Mouse (Mus musculus) G1E (cell line): ENCODE data around the gene Gm45753.

Experiments used
- CTCF ChIP-seq: IDR thresholded peaks from 2 replicates; pipeline ENCODE4 v1.5.1; 2012; ENCODE audit warnings: low read depth, low read length, inconsistent platforms, mixed read lengths
- GATA1 ChIP-seq: IDR thresholded peaks from 2 replicates; pipeline ENCODE4 v1.6.1; 2012; ENCODE audit warnings: borderline replicate concordance, low read length, inconsistent platforms, mixed read lengths
- GATA2 ChIP-seq: IDR thresholded peaks from 2 replicates; pipeline ENCODE4 v1.6.1; 2012; ENCODE audit warnings: low read depth, low read length, inconsistent platforms, borderline replicate concordance
- TAL1 ChIP-seq: conservative IDR thresholded peaks from 2 replicates; pipeline ENCODE4 v1.6.1; 2012; ENCODE audit warnings: low read depth, low read length, inconsistent platforms, mixed read lengths

DNA sequence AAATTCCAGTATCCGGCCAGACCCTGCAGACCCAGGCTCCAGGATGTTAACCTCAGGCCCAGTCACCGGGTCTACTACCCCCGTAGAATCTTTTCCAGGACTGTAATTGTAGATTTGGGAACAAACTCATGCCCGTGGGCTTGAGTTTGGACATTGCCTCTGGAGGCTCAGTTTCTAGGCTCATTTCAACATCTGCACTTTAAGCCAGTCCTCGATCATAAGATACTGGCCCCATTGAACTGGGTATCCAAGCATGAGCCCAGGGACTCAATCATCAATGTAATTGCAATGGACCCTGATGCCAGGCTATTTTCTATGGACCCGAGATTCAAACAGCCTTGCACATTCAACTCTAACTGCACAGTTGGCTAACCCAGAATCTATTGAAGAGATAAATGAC lies 13.0 kb downstream of the Gm45753 start:
- TF ChIP-seq CTCF (no peak), GATA1 (no peak), TAL1 (no peak), GATA2 (no peak)
